Mouse (Mus musculus): ENCODE data around the gene Il21r. TPM values are rescaled to one million over a fixed set of nuclear protein-coding genes. Genes with fewer than 3 reads are reported as not detected.
A peak's percentile ranks its signal among the peaks of the same experiment; 100 is the strongest.

Gene Il21r
- total and polyA plus RNA-seq, 3 experiments = 0.11 to 0.16 TPM; not detected in 1

DNA sequence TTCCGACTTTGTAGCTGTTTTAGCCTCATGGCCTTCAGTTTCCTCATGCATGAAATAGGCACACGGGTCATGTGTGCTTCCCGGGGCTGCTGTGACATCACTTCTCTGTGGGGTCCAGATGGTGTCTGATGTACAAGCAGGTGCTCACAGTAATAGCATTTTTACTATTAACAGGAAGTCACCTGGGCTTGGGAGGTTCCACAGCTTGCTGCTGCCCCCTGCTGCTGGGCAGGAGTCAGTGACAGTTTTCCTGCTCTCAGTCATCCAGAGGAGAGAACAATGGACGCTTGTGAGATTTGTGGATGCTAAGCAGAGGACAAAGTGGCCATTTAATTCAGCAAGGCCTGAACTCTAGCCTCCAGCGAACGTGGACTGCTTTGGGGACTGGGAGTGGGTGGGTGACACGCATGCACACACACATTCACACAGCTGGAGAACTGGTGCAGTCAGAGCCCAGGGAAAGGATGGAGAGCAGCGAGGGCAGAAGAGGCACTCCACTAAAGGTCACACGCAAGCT is 35.7 kb downstream of the Il21r start:
- H3K4me3 ChIP-seq (ENCODE audit: low read depth, low read length) = no peak overlapping the region
- peaks cover 50% of the 10 kb centered on the region for H3K36me3 ChIP-seq (replicated peaks)
- no peaks in the 10 kb centered on the region for H3K9me3 ChIP-seq (replicated peaks)
- DNase-seq (ENCODE audit: low spot score) = peak; percentile 57
- peaks cover 43% of the 10 kb centered on the region for H3K4me1 ChIP-seq (ENCODE audit: insufficient read depth, low read depth, low read length)
- peak; percentile 15; the same call in 1 of the 2 replicates for ATAC-seq (ENCODE audit: extremely low read depth, insufficient number of reproducible peaks, low FRiP score, poor library complexity, severe bottlenecking)
- TF ChIP-seq TAL1 (conservative IDR thresholded peaks at IDR 0.05; ENCODE audit: low read depth, low read length) (no peak), GATA1 (IDR thresholded peaks at IDR 0.05; ENCODE audit: borderline replicate concordance, low read length) (no peak), CTCF (IDR thresholded peaks at IDR 0.05; ENCODE audit: low read depth, low read length) (peak; percentile 86)
- peaks cover 34% of the 10 kb centered on the region for H3K27me3 ChIP-seq (ENCODE audit: insufficient read depth, low read length)

DNA sequence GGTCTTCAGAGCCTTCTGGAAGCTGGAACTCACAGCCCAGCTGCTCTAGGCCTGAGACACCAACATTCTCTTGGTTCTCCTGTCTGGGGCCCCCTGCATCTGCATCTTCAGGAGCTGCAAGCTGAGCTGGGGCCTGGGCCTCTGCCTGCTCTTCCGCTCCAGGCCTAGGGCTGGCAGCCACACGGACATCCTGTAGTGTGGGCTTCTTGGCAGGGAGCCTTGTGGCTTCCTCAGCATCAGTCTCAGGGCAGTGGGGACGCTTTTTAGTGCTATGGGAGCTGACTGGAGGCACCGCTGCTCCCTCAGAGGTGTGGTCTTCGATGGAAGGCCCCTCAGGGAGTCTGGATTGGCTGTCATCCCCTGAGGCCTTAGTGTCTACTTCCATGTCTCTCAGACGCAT is 40.7 kb downstream of the Il21r start:
- Histone ChIP-seq H3K27me3 (ENCODE audit: insufficient read depth, low read length) (no peaks in the 10 kb centered on the region), H3K4me3 (ENCODE audit: low read depth, low read length) (no peak overlapping the region), H3K4me1 (ENCODE audit: insufficient read depth, low read depth, low read length) (peaks cover 4% of the 10 kb centered on the region), H3K36me3 (replicated peaks) (peaks cover 100% of the 10 kb centered on the region), H3K9me3 (replicated peaks) (no peaks in the 10 kb centered on the region)
- TF ChIP-seq GATA2 (IDR thresholded peaks at IDR 0.05; ENCODE audit: borderline replicate concordance, low read depth, low read length) = no peak
- no peak for TF ChIP-seq POLR2AphosphoS5 (IDR thresholded peaks at IDR 0.05; ENCODE audit: insufficient replicate concordance, low read depth, low read length)
- no peak for TF ChIP-seq GATA1 (IDR thresholded peaks at IDR 0.05; ENCODE audit: borderline replicate concordance, low read length)
- TF ChIP-seq TAL1 (conservative IDR thresholded peaks at IDR 0.05; ENCODE audit: low read depth, low read length) = no peak
- TF ChIP-seq CTCF (IDR thresholded peaks at IDR 0.05; ENCODE audit: low read depth, low read length) = no peak
- DNase-seq (ENCODE audit: low spot score) (no peak), ATAC-seq (ENCODE audit: extremely low read depth, insufficient number of reproducible peaks, low FRiP score, poor library complexity, severe bottlenecking) (no peak)

DNA sequence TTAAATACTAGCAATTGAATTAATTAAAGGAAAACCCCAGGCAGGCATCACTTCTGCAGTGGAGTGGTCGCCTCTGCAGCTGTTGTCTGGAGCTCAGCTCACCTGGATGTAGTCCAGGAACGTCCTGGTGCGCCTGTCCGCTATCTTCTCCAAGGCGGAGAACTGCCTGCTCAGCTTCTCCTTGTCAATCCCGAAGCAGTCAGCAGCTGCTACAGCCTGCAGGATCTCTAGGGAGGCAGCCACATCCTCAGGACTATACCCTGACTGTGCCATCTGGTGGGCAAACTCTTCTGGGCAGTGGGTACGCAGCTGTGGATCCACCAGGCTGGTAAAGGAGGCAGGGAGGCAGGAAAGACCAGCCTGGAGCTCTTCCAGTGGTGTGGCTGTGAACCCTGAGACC is 42.2 kb downstream of the Il21r start:
- ATAC-seq (ENCODE audit: extremely low read depth, insufficient number of reproducible peaks, low FRiP score, poor library complexity, severe bottlenecking) (no peak), DNase-seq (ENCODE audit: low spot score) (no peak)
- no peak for TF ChIP-seq GATA1 (IDR thresholded peaks at IDR 0.05; ENCODE audit: borderline replicate concordance, low read length)
- no peak for TF ChIP-seq TAL1 (conservative IDR thresholded peaks at IDR 0.05; ENCODE audit: low read depth, low read length)
- no peak for TF ChIP-seq GATA2 (IDR thresholded peaks at IDR 0.05; ENCODE audit: borderline replicate concordance, low read depth, low read length)
- TF ChIP-seq CTCF (IDR thresholded peaks at IDR 0.05; ENCODE audit: low read depth, low read length) = no peak
- no peak for TF ChIP-seq POLR2AphosphoS5 (IDR thresholded peaks at IDR 0.05; ENCODE audit: insufficient replicate concordance, low read depth, low read length)
- no peaks in the 10 kb centered on the region for H3K27me3 ChIP-seq (ENCODE audit: insufficient read depth, low read length)
- H3K9me3 ChIP-seq (replicated peaks) = no peaks in the 10 kb centered on the region
- H3K4me3 ChIP-seq (ENCODE audit: low read depth, low read length) = no peak overlapping the region
- H3K4me1 ChIP-seq (ENCODE audit: insufficient read depth, low read depth, low read length) = no peaks in the 10 kb centered on the region
- peaks cover 100% of the 10 kb centered on the region for H3K36me3 ChIP-seq (replicated peaks)

DNA sequence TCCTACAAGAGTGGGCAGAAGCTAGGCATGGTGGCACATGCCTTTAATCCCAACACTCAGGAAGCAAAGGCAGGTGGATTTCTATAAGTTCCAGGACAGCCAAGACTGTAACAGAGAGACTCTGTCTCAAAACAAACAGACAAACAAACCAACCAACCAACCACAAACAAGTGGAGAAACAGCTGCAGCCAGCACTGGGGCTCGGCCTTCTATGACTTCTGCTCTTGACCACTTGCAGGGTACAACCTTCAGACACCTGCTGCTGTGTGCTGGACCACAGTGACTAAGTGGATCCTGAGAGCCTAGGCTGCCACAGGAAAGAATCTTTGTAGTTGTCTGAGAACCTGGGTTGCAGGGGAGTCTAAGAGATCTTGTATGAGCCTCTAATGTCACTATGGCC is 45.8 kb downstream of the Il21r start:
- Histone ChIP-seq H3K9me3 (replicated peaks) (no peaks in the 10 kb centered on the region), H3K27me3 (ENCODE audit: insufficient read depth, low read length) (no peaks in the 10 kb centered on the region; the same call in 1 of the 2 replicates), H3K4me3 (ENCODE audit: low read depth, low read length) (no peak overlapping the region), H3K4me1 (ENCODE audit: insufficient read depth, low read depth, low read length) (no peaks in the 10 kb centered on the region), H3K36me3 (replicated peaks) (peaks cover 100% of the 10 kb centered on the region)
- TF ChIP-seq CTCF (IDR thresholded peaks at IDR 0.05; ENCODE audit: low read depth, low read length) (no peak), GATA2 (IDR thresholded peaks at IDR 0.05; ENCODE audit: borderline replicate concordance, low read depth, low read length) (no peak), TAL1 (conservative IDR thresholded peaks at IDR 0.05; ENCODE audit: low read depth, low read length) (no peak), GATA1 (IDR thresholded peaks at IDR 0.05; ENCODE audit: borderline replicate concordance, low read length) (no peak), POLR2AphosphoS5 (IDR thresholded peaks at IDR 0.05; ENCODE audit: insufficient replicate concordance, low read depth, low read length) (no peak)
- ATAC-seq (ENCODE audit: extremely low read depth, insufficient number of reproducible peaks, low FRiP score, poor library complexity, severe bottlenecking) = no peak
- no peak for DNase-seq (ENCODE audit: low spot score)

DNA sequence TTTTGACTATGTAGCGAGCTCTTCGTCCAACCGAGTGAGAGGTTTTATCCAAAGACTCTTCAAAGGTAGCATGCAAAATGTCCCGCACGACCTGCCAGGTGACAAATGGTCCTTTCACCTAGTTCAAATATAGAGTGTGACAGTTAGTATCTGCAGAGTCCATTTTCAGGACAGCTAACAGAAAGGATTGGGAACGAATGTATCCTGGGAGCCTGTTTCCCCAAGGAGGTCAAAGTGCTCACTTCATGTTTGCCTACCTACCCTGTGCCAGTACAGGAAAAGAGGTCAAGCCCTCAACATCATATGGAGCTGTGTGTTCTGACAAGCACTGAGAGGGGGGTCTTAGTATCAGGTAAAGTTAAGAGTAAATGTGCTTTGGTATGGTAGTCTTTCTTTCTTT is 54.3 kb downstream of the Il21r start:
- DNase-seq (ENCODE audit: low spot score) = no peak
- TF ChIP-seq TAL1 (conservative IDR thresholded peaks at IDR 0.05; ENCODE audit: low read depth, low read length) (no peak), POLR2AphosphoS5 (IDR thresholded peaks at IDR 0.05; ENCODE audit: insufficient replicate concordance, low read depth, low read length) (no peak)
- ATAC-seq (ENCODE audit: extremely low read depth, insufficient number of reproducible peaks, low FRiP score, poor library complexity, severe bottlenecking) = no peak
- H3K27me3 ChIP-seq (ENCODE audit: insufficient read depth, low read length) = no peaks in the 10 kb centered on the region
- H3K4me1 ChIP-seq (ENCODE audit: insufficient read depth, low read depth, low read length) = no peaks in the 10 kb centered on the region
- no peaks in the 10 kb centered on the region for H3K9me3 ChIP-seq (replicated peaks)
- H3K4me3 ChIP-seq (ENCODE audit: low read depth, low read length) = no peak overlapping the region
- peaks cover 99% of the 10 kb centered on the region for H3K36me3 ChIP-seq (replicated peaks)

DNA sequence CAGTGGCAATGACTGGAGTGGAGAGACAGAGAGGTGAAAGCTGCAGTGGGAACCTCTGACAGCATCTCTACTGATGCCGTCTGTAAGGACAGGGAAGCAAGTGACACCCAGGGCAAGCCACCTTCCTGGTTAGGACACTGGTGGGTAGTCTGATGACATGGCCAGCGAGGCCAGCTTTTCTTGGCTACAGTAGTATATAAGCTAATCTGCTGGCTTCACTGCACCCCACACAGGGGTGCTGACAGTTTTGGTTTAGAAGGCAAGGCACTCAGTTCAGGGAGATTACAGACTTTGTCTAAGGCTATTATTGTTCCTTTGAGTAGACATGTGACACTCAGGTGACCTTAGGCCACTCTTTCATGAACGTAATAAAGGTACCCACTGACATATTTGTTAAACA is 60.4 kb downstream of the Il21r start:
- ATAC-seq (ENCODE audit: extremely low read depth, insufficient number of reproducible peaks, low FRiP score, poor library complexity, severe bottlenecking) (no peak), DNase-seq (ENCODE audit: low spot score) (no peak)
- Histone ChIP-seq H3K4me1 (ENCODE audit: insufficient read depth, low read depth, low read length) (no peaks in the 10 kb centered on the region), H3K4me3 (ENCODE audit: low read depth, low read length) (no peak overlapping the region), H3K36me3 (replicated peaks) (peaks cover 96% of the 10 kb centered on the region), H3K27me3 (ENCODE audit: insufficient read depth, low read length) (no peaks in the 10 kb centered on the region), H3K9me3 (replicated peaks) (no peaks in the 10 kb centered on the region)
- TF ChIP-seq POLR2AphosphoS5 (IDR thresholded peaks at IDR 0.05; ENCODE audit: insufficient replicate concordance, low read depth, low read length) (no peak), CTCF (IDR thresholded peaks at IDR 0.05; ENCODE audit: low read depth, low read length) (no peak), TAL1 (conservative IDR thresholded peaks at IDR 0.05; ENCODE audit: low read depth, low read length) (no peak), GATA2 (IDR thresholded peaks at IDR 0.05; ENCODE audit: borderline replicate concordance, low read depth, low read length) (no peak), GATA1 (IDR thresholded peaks at IDR 0.05; ENCODE audit: borderline replicate concordance, low read length) (no peak)

DNA sequence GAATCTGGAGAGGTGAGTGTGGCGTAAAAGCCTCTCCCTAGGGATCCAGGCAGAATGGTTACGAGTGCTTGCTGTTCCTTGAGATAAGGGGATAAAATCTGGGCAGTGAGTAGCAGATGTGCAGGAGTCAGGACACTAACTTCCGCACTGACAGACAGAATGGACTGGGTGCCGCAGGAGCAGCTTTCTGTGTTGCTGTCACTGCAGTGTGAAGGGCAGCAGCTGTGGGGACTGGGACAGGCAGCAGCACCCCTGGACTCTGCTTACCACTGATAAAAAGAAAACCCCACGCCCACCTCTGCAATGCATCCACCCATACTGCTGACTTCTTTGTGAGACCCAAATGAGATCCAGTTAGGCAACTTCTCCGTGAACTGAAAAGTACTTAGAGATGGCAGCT is 67.6 kb downstream of the Il21r start:
- peak; percentile 91 for TF ChIP-seq TAL1 (conservative IDR thresholded peaks at IDR 0.05; ENCODE audit: low read depth, low read length)
- TF ChIP-seq GATA1 (IDR thresholded peaks at IDR 0.05; ENCODE audit: borderline replicate concordance, low read length) = no peak
- no peak for TF ChIP-seq CTCF (IDR thresholded peaks at IDR 0.05; ENCODE audit: low read depth, low read length)
- TF ChIP-seq GATA2 (IDR thresholded peaks at IDR 0.05; ENCODE audit: borderline replicate concordance, low read depth, low read length) = no peak
- TF ChIP-seq POLR2AphosphoS5 (IDR thresholded peaks at IDR 0.05; ENCODE audit: insufficient replicate concordance, low read depth, low read length) = no peak
- Histone ChIP-seq H3K9me3 (replicated peaks) (no peaks in the 10 kb centered on the region), H3K4me1 (ENCODE audit: insufficient read depth, low read depth, low read length) (peaks cover 64% of the 10 kb centered on the region), H3K36me3 (replicated peaks) (peaks cover 100% of the 10 kb centered on the region), H3K4me3 (ENCODE audit: low read depth, low read length) (peak overlapping the region; percentile 36; the same call in 1 of the 2 replicates), H3K27me3 (ENCODE audit: insufficient read depth, low read length) (no peaks in the 10 kb centered on the region)
- peak; percentile 61 for DNase-seq (ENCODE audit: low spot score)
- ATAC-seq (ENCODE audit: extremely low read depth, insufficient number of reproducible peaks, low FRiP score, poor library complexity, severe bottlenecking) = peak; percentile 94

Measured in G1E (cell line).